Mouse (Mus musculus): ENCODE results near the gene Maml2. TPM values are rescaled to one million over a fixed set of nuclear protein-coding genes. Genes with fewer than 3 reads are reported as not detected.
A peak's percentile ranks its signal among the peaks of the same experiment; 100 is the strongest.

Gene Maml2
- polyA plus RNA-seq, 1 experiment: 2.5 TPM

- Histone ChIP-seq H3K4me3 (ENCODE audit: insufficient read depth, low read depth, low read length) (no peak overlapping the region), H3K27ac (replicated peaks; ENCODE audit: low read depth, low read length) (no peak overlapping the region), H3K4me1 (ENCODE audit: control insufficient read depth, insufficient read depth, insufficient read length, low read length) (no peaks in the 10 kb centered on the region)
These were observed 156.9 kb downstream of the Maml2 start for GRCm38 (mm10) chr9:13454651-13455123.

- Histone ChIP-seq H3K27ac (replicated peaks; ENCODE audit: low read depth, low read length) (no peak overlapping the region), H3K4me1 (ENCODE audit: control insufficient read depth, insufficient read depth, insufficient read length, low read length) (no peaks in the 10 kb centered on the region), H3K4me3 (ENCODE audit: insufficient read depth, low read depth, low read length) (no peak overlapping the region)
These were observed 157.5 kb downstream of the Maml2 start for GRCm38 (mm10) chr9:13455231-13455630.

- H3K4me3 ChIP-seq (ENCODE audit: insufficient read depth, low read depth, low read length): no peak overlapping the region
- H3K27ac ChIP-seq (replicated peaks; ENCODE audit: low read depth, low read length): no peak overlapping the region
- H3K4me1 ChIP-seq (ENCODE audit: control insufficient read depth, insufficient read depth, insufficient read length, low read length): no peaks in the 10 kb centered on the region
These were observed 160.0 kb downstream of the Maml2 start for GRCm38 (mm10) chr9:13457774-13458173.

GRCm38 (mm10) chr9:13459371-13459770, 161.6 kb downstream of the Maml2 start:
- Histone ChIP-seq H3K27ac (replicated peaks; ENCODE audit: low read depth, low read length) (no peak overlapping the region), H3K4me1 (ENCODE audit: control insufficient read depth, insufficient read depth, insufficient read length, low read length) (no peaks in the 10 kb centered on the region), H3K4me3 (ENCODE audit: insufficient read depth, low read depth, low read length) (no peak overlapping the region)

GRCm38 (mm10) chr9:13460012-13460411, 162.3 kb downstream of the Maml2 start:
- H3K4me1 ChIP-seq (ENCODE audit: control insufficient read depth, insufficient read depth, insufficient read length, low read length): no peaks in the 10 kb centered on the region
- H3K4me3 ChIP-seq (ENCODE audit: insufficient read depth, low read depth, low read length): no peak overlapping the region
- no peak overlapping the region for H3K27ac ChIP-seq (replicated peaks; ENCODE audit: low read depth, low read length)

- Histone ChIP-seq H3K27ac (replicated peaks; ENCODE audit: low read depth, low read length) (no peak overlapping the region), H3K4me3 (ENCODE audit: insufficient read depth, low read depth, low read length) (no peak overlapping the region), H3K4me1 (ENCODE audit: control insufficient read depth, insufficient read depth, insufficient read length, low read length) (peaks cover 8% of the 10 kb centered on the region; the same call in 1 of the 2 replicates)
These were observed 163.2 kb downstream of the Maml2 start for GRCm38 (mm10) chr9:13460926-13461325.

- peak overlapping the region; percentile 89 for H3K27ac ChIP-seq (replicated peaks; ENCODE audit: low read depth, low read length)
- H3K4me3 ChIP-seq (ENCODE audit: insufficient read depth, low read depth, low read length): no peak overlapping the region
- H3K4me1 ChIP-seq (ENCODE audit: control insufficient read depth, insufficient read depth, insufficient read length, low read length): peaks cover 36% of the 10 kb centered on the region
These were observed 167.7 kb downstream of the Maml2 start for GRCm38 (mm10) chr9:13465358-13466020.

GRCm38 (mm10) chr9:13466351-13466750, 168.6 kb downstream of the Maml2 start:
- Histone ChIP-seq H3K4me3 (ENCODE audit: insufficient read depth, low read depth, low read length) (no peak overlapping the region), H3K27ac (replicated peaks; ENCODE audit: low read depth, low read length) (peak overlapping the region; percentile 89), H3K4me1 (ENCODE audit: control insufficient read depth, insufficient read depth, insufficient read length, low read length) (peaks cover 39% of the 10 kb centered on the region)

GRCm38 (mm10) chr9:13466816-13467215, 169.1 kb downstream of the Maml2 start:
- Histone ChIP-seq H3K27ac (replicated peaks; ENCODE audit: low read depth, low read length) (peak overlapping the region; percentile 89), H3K4me1 (ENCODE audit: control insufficient read depth, insufficient read depth, insufficient read length, low read length) (peaks cover 39% of the 10 kb centered on the region), H3K4me3 (ENCODE audit: insufficient read depth, low read depth, low read length) (no peak overlapping the region)

GRCm38 (mm10) chr9:13467745-13468144, 170.0 kb downstream of the Maml2 start:
- peaks cover 39% of the 10 kb centered on the region for H3K4me1 ChIP-seq (ENCODE audit: control insufficient read depth, insufficient read depth, insufficient read length, low read length)
- H3K4me3 ChIP-seq (ENCODE audit: insufficient read depth, low read depth, low read length): no peak overlapping the region
- H3K27ac ChIP-seq (replicated peaks; ENCODE audit: low read depth, low read length): peak overlapping the region; percentile 35; the same call in 1 of the 2 replicates

GRCm38 (mm10) chr9:13468778-13469177, 171.0 kb downstream of the Maml2 start:
- Histone ChIP-seq H3K4me1 (ENCODE audit: control insufficient read depth, insufficient read depth, insufficient read length, low read length) (peaks cover 39% of the 10 kb centered on the region), H3K4me3 (ENCODE audit: insufficient read depth, low read depth, low read length) (no peak overlapping the region), H3K27ac (replicated peaks; ENCODE audit: low read depth, low read length) (peak overlapping the region; percentile 97)

GRCm38 (mm10) chr9:13470013-13470412, 172.3 kb downstream of the Maml2 start:
- H3K4me3 ChIP-seq (ENCODE audit: insufficient read depth, low read depth, low read length): no peak overlapping the region
- peaks cover 41% of the 10 kb centered on the region for H3K4me1 ChIP-seq (ENCODE audit: control insufficient read depth, insufficient read depth, insufficient read length, low read length)
- H3K27ac ChIP-seq (replicated peaks; ENCODE audit: low read depth, low read length): peak overlapping the region; percentile 97

- H3K4me1 ChIP-seq (ENCODE audit: control insufficient read depth, insufficient read depth, insufficient read length, low read length): peaks cover 6% of the 10 kb centered on the region
- no peak overlapping the region for H3K4me3 ChIP-seq (ENCODE audit: insufficient read depth, low read depth, low read length)
- no peak overlapping the region for H3K27ac ChIP-seq (replicated peaks; ENCODE audit: low read depth, low read length)
These were observed 177.2 kb downstream of the Maml2 start for GRCm38 (mm10) chr9:13474951-13475350.

- H3K27ac ChIP-seq (replicated peaks; ENCODE audit: low read depth, low read length): no peak overlapping the region
- H3K4me3 ChIP-seq (ENCODE audit: insufficient read depth, low read depth, low read length): no peak overlapping the region
- peaks cover 3% of the 10 kb centered on the region for H3K4me1 ChIP-seq (ENCODE audit: control insufficient read depth, insufficient read depth, insufficient read length, low read length)
These were observed 181.5 kb downstream of the Maml2 start for GRCm38 (mm10) chr9:13479275-13479674.

GRCm38 (mm10) chr9:13483199-13484068, 185.7 kb downstream of the Maml2 start:
- peaks cover 14% of the 10 kb centered on the region for H3K4me1 ChIP-seq (ENCODE audit: control insufficient read depth, insufficient read depth, insufficient read length, low read length)
- H3K4me3 ChIP-seq (ENCODE audit: insufficient read depth, low read depth, low read length): no peak overlapping the region
- H3K27ac ChIP-seq (replicated peaks; ENCODE audit: low read depth, low read length): 0 out of 2 replicates have a peak overlapping the region, but pooled peaks have one; percentile 10

All from brown adipose tissue, adult 24 weeks (tissue).